In genomic region chr11:35985841-35986393, GRCm38 (mm10) we compare ENCODE assay signal across 8 mouse cellular contexts. TPM values are rescaled to one million over a fixed set of nuclear protein-coding genes. Genes with fewer than 3 reads are reported as not detected.
A peak's percentile ranks its signal among the peaks of the same experiment; 100 is the strongest.
DNase-seq lines count a peak whose midpoint lies in the region; ATAC-seq and TF ChIP-seq lines count a peak whose summit lies in the region.

No protein-coding gene starts in this region.

- H3K27me3 ChIP-seq in hindbrain, embryonic 11.5 days (ENCODE audit: control insufficient read depth, insufficient read depth, low read length): no peaks in the 10 kb centered on the region; the same call in 1 of the 2 replicates
- 0 out of 2 replicates have a peak, but pooled peaks cover 6% of the 10 kb centered on the region for H3K27me3 ChIP-seq in lung, embryonic 14.5 days (ENCODE audit: insufficient read depth, low read length)

- peak; percentile 76 for ATAC-seq in hindbrain, embryonic 11.5 days (ENCODE audit: low FRiP score)
- ATAC-seq in lung, embryonic 14.5 days (ENCODE audit: insufficient read depth): peak; percentile 81; the same call in 1 of the 2 replicates

- H3K9me3 ChIP-seq in hindbrain, embryonic 11.5 days (ENCODE audit: control insufficient read depth, low read length): no peaks in the 10 kb centered on the region
- no peaks in the 10 kb centered on the region for H3K9me3 ChIP-seq in lung, embryonic 14.5 days (ENCODE audit: low read depth, low read length)

- H3K4me3 ChIP-seq in hindbrain, embryonic 11.5 days (ENCODE audit: low read depth, low read length): peak overlapping the region; percentile 6; the same call in 1 of the 2 replicates
- H3K4me3 ChIP-seq in lung, embryonic 14.5 days (ENCODE audit: low read depth, low read length): peak overlapping the region; percentile 23

- WGBS in hindbrain, embryonic 11.5 days: under 1% methylated on average over 19 of the region's 19 CpGs
- under 1% methylated on average over 19 of the region's 19 CpGs for WGBS in lung, embryonic 14.5 days

- no peak overlapping the region for H3K9ac ChIP-seq in hindbrain, embryonic 11.5 days (ENCODE audit: low read depth, low read length)
- no peak overlapping the region for H3K9ac ChIP-seq in lung, embryonic 14.5 days

- H3K4me1 ChIP-seq in hindbrain, embryonic 11.5 days (replicated peaks; ENCODE audit: control insufficient read depth, insufficient read depth, low read length): peaks cover 2% of the 10 kb centered on the region; the same call in 1 of the 2 replicates
- H3K4me1 ChIP-seq in lung, embryonic 14.5 days (ENCODE audit: insufficient read depth): peaks cover 4% of the 10 kb centered on the region; the same call in 1 of the 2 replicates

- DNase-seq in testis, postnatal 14 days (ENCODE audit: low spot score): peak; percentile 45
- DNase-seq in testis, postnatal 10 days (ENCODE audit: low spot score): no peak
- peak; percentile 73 for DNase-seq in embryo, embryonic 11 days
- DNase-seq in hindbrain, embryonic 11.5 days (ENCODE audit: low spot score): peak; percentile 48
- DNase-seq in layer of hippocampus, adult 9-10 months (ENCODE audit: low spot score): peak; percentile 60
- DNase-seq in lung, embryonic 14.5 days: peak; percentile 57
- peak; percentile 93 for DNase-seq in right cerebral cortex, adult 18-20 months
- DNase-seq in urinary bladder, adult 2 months (ENCODE audit: low spot score): no peak

- H3K36me3 ChIP-seq in hindbrain, embryonic 11.5 days (ENCODE audit: control insufficient read depth, insufficient read depth, low read length): no peaks in the 10 kb centered on the region
- H3K36me3 ChIP-seq in lung, embryonic 14.5 days (ENCODE audit: insufficient read depth): no peaks in the 10 kb centered on the region

- H3K4me2 ChIP-seq in hindbrain, embryonic 11.5 days (replicated peaks; ENCODE audit: low read depth, low read length): peak overlapping the region; percentile 28
- peak overlapping the region; percentile 56 for H3K4me2 ChIP-seq in lung, embryonic 14.5 days

- TF ChIP-seq CTCF in lung, embryonic 14.5 days (IDR thresholded peaks at IDR 0.05; ENCODE audit: low read depth): peak; percentile 45

- H3K27ac ChIP-seq in hindbrain, embryonic 11.5 days (ENCODE audit: low read depth, low read length): no peak overlapping the region
- H3K27ac ChIP-seq in lung, embryonic 14.5 days (ENCODE audit: low read depth): no peak overlapping the region

RNA-seq across cellular contexts. Expression of gene Wwc1, which starts 5.6 kb away (rescaled TPM):
- polyA plus RNA-seq in hindbrain, embryonic 11.5 days (2014; fragmentation: Nextera tagmentation; extraction: Ambion mirVana): 7.0 and 8.5 TPM in 2 replicates
- polyA plus RNA-seq in lung, embryonic 14.5 days (2014; fragmentation: Nextera tagmentation; extraction: Ambion mirVana): 17.0 and 17.4 TPM in 2 replicates
- polyA plus RNA-seq in urinary bladder, adult 2 months (2012; rRNA removed): 33.7 and 34.0 TPM in 2 replicates

Comparison
In these comparisons a context has a peak if more than half of its experiments do, and no peak if none do; other contexts are left out.
1. DNase-seq: peak in testis, postnatal 14 days (single experiment), embryo, embryonic 11 days (single experiment), hindbrain, embryonic 11.5 days (single experiment), layer of hippocampus, adult 9-10 months (single experiment), lung, embryonic 14.5 days (single experiment) and right cerebral cortex, adult 18-20 months (single experiment); none in testis, postnatal 10 days (single experiment) and urinary bladder, adult 2 months (single experiment).